Mouse (Mus musculus) cerebellum, adult 11-12 months (tissue): Measurements from ENCODE around the gene Far2.

Experiments
- DNase-seq: peaks from one replicate; pipeline ENCODE4 v3.0.0; 2022

Gene Far2

DNA sequence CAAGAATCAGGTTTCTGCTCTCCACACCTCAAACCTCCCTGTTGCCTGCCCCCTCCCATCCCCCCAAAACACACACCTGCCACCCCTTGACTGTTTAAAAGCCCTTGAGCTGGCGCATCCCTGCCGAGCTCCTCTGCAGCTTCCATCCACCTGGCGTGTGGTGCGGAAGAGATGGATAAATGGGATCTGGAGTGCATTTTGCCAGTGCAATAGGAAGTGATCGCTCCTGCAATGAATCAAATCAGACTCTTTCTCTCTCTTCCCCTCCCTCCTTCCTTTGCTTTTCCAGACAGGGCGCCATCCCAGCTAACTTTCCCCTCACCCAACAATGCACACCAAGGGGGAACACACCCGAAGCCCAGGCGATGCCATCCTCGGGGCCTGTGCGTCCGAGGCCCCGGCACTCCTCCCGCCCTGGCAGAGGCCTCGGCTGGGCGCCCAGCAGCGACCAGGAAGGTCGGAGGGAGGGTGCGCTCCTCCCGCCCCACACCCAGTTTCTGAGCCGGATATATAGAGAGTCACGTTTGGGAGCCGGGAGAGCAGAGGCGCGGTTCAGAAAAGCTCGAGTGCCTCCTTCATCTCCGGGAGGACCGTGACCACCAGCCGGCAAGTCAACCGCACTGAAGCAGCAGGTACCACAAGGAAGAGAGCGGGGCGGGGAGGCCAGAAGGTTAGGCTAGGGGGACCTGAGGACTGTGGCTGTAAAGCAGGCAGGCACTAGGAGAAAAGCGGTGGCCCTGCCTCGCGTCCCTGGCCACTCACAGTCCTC, at the start of gene Far2:
Gene Far2 (plus strand): TSS at position 379 of the 769 bp plus-strand sequence.
- peak; percentile 53 for DNase-seq

GRCm38 (mm10) chr6:148000483-148000882, 46.6 kb upstream of the Far2 start:
- DNase-seq: no peak

GRCm38 (mm10) chr6:148001071-148001470, 46.0 kb upstream of the Far2 start:
- DNase-seq: no peak

DNA sequence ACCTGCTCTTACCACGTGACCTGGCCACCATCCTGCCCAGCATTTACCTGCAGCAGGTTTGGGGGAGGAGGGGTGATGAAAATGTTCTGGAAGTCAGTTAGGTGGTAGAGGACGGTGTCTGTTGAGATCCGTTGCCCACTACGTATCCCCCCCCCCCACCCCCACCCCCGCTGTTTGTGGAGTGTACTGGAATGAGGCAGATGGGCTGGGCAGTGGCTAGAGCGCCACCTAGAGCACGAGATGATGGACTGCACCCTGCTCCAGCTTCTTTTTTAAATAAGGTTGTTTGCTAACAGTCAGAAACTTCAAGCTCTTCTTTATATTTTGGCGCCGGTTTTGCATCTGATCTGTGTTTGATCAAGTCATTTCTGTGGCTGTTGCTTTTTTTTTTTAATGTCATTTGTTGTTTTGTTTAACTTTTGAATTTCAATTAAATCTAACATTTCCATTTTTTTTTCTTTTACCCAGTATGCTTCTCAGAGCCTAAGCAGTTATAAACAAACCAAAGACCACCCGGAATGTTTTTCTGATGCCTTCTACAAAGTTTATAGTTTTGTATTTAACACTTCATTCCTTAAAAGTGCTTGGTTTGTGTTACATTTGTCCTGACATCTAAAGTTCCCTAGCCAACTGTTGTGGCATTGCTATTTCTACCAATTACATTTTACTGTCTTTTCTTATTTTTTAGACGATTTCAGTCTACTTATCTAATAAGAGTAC, 40.8 kb upstream of the Far2 start:
- no peak for DNase-seq

GRCm38 (mm10) chr6:148040759-148041158, 6.3 kb upstream of the Far2 start:
- DNase-seq: no peak

- DNase-seq: no peak
These were observed 560 bp downstream of the Far2 start for GRCm38 (mm10) chr6:148047650-148047988.

DNA sequence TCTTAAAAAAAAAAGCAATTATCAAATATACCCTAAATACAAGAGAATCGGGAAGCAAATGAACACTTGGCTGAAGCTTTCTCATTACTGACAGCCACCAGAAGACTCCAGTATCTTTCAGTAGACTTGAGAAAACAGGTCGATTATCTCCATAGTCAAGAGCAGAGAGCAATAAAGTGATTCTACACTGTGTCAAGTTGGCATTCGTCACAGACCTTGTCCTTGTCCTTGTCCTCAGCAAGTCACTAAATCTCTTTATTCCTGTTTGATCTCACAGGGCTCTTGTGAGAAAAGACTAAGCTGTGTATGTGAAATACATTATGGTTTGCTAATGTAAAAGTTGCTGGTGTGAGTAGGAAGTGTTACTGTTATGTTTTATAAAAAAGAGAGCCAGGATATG, 16.1 kb downstream of the Far2 start:
- DNase-seq: no peak

DNA sequence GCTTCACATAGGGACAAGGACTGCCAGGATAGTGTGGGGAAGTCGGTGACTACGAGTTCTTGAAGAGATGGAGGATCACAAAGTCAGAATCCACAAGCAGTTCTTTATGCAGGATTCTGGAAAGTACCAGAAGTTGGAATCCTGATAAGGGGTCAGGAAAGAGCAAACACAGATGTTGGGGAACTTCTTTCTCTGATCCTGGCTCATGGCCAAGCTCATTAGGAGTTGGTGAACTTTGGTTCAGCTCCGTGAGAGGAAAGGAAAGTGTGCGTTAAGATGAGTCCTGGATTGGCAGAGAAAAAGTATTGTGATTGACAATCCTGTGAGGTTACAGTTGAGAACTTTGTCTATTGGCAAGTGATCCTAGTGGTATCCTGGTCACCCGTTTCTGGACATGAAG, 19.2 kb downstream of the Far2 start:
- no peak for DNase-seq

DNA sequence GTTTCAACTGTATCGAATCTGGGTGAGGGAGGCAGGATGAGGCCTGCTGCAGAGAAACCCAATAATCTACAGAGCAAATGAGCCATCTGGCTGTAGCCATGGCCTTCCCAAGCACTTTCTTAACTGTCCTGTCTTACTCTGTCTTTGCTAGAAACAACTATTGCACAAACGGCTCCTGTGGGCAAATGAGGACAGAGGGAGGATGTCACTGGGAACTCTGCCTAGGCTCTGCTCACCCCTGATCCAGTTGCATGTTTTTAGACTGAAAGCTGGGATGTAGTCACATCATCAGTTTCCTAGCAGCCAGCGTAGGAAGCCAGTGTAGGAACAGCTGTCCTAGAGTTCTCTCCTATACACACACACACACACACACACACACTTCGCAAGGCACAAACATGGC, 21.7 kb downstream of the Far2 start:
- DNase-seq: no peak

DNA sequence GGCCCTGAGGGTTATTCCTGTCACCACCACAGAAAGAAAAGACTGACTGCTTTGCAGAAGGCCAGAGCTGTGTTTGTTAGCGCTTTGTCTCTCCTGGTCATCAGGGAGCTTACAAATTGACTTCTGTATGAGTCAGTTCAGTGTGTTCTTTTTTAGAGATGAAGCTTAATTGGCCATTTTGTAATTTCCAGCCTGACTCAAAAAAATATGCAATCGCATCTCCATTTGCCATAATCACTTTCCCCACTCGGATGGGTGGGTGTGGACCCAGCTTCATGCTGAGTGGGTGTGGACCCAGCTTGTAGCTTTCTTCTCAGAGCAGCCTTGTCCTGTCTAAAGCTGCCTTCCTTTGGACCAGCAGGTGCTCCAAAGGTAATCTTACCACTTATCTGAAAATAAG, 26.5 kb downstream of the Far2 start:
- no peak for DNase-seq

DNA sequence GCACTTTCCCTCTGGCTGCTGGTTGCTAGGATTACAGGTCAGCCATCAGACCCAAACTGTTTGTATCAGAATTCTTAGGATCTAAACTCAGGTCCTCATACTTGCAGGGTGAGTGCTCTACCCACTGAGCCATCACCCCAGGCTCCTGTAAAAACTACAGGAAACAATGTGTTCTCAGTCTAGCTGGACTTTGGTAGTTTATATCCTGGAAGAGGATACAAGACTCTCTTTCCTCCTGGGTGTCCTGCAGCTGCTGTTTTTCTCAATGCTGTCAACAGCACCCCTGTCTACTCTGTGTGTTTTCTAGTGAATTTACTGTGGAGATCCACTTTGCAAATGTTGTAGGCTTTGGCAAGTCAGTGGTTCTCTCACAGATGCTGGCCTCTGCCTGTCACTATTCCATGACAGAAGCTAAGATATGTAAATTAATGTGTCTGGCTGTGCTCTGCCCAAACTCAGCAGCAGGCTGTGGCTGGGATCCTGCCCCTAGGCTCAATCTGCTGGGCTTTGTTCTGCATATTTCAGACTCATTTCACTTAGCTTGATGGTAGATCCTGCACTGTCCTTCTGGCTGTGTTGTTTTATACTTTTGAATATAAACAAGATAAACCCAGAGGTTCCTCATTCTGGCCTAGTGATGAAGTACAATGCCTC, 27.3 kb downstream of the Far2 start:
- no peak for DNase-seq

DNA sequence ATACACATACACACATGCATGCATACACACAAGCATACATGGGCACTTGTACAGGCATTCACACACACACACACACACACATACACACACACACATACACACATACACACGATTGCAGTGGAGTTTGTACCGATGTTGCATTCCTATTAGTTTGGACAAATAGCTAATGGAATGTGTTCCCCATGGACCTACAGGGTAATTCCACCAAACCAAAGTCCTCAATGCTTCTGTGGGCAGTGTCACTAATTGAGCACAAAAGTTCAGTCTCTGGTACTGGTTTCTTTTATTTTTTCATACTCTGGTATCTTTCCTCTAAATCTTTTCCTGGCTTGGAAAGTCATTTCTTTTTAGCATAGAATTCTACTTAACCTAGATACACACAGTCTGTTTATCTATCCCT, 36.8 kb downstream of the Far2 start:
- DNase-seq: no peak

- no peak for DNase-seq
These were observed 37.3 kb downstream of the Far2 start for GRCm38 (mm10) chr6:148084403-148084802.

- no peak for DNase-seq
These were observed 50.0 kb downstream of the Far2 start for GRCm38 (mm10) chr6:148097039-148097438.

GRCm38 (mm10) chr6:148101977-148102376, 54.9 kb downstream of the Far2 start:
- no peak for DNase-seq

DNA sequence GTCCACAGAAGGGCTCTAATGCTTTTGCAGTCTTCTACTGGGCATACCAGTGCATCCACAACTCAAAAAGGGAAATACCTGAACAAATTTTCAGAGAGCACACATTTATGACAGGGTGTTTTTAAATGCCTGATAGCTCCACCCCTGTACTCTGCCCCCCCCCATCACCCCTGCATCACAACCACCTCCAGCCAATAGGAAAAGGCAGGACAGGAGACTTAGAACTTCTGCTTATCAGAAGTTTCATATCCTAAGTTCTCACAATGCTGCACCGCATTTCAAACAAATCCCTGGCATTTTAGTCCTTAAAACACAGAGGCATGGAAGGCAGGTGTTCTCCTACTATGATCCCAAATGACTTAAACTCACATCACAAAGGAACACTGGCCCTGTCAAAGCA, 55.4 kb downstream of the Far2 start:
- DNase-seq: no peak

- no peak for DNase-seq
These were observed 57.2 kb downstream of the Far2 start for GRCm38 (mm10) chr6:148104212-148104611.

DNA sequence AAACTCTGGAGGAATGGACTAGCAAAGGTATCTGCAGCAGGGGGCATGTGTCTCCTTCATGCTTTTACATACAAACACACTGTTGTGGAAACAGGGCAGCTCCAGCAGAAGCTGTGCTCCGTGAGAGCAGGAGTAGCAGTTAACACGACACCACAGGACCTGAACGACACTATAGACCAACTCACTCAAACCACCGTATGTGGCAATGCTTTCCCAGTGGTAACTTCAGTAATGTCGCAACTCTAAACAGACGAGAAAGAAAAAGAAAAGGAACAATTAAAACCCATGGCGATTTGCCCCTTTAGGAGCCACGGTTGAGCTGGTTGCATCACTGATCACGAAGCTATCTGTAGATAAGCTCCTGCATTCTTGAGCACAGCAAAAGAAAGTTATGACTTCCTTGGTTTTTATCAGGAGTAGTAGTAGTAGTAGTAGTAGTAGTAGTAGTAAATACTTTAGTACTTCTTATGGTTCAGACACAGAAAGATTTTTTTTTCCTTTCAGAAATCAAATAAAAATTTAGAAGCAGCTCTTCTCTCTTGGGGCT, 58.7 kb downstream of the Far2 start:
- DNase-seq: no peak

DNA sequence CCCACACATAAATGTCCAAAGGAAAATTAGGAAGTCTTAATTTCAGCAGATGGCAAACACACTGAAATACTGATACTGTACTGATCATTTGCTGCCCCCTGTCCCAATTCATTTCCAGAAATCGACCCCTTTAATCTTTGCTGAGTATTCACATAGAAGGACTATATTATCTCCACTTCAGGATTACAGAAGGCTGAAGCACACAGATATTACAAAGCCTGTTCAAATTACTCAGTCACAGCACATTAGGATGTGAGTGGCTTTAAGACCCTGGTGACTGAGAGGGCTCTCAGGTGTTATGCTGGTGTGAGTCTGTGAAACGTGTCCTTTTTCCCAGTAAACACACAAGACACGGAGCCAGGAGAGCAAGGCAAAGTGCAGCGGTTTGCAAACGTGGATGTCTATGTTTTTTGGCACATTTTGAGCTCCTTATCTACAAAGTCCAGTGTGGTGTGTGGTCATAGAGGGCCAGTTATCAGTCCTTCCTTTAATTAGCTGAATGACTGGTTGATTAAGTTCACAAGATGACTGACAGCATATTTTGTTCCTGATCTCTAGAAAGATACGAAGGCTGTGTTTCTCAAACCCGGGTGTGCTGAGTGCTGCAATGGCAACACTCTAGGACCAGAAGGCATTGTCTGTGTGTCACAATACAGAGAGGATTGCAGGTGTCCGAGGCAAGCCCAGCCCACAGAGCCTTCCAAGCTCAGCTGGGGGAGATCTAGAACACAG, 61.8 kb downstream of the Far2 start:
- no peak for DNase-seq

DNA sequence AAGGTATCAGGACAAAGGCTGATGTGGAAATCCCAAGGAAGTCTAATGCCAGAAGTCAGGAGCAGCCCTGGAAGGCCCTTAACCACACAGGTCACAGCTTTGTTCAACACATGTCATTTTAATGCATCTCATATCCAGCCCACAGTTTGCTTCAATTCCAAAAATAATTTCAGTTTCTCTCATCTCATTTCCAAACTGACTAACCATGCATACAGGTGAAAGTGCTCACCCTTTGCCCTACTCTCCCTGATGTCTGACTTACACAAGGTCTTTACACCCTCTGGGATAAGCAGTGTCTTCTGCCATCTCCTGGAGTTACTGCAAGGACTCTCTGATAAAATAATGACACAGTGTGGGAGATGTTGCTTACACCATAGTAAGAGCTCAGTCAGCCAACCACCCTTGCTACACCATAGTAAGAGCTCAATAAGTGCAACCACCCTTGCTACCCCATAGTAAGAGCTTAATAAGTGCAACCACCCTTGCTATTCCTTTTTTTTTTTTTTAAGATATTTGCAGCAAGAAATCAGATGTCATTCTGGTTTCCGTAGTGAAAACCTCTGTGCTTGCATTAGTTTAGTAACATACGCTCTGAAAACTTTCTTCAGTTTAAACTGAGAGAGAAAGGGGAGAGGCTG, 64.1 kb downstream of the Far2 start:
- DNase-seq: no peak

DNA sequence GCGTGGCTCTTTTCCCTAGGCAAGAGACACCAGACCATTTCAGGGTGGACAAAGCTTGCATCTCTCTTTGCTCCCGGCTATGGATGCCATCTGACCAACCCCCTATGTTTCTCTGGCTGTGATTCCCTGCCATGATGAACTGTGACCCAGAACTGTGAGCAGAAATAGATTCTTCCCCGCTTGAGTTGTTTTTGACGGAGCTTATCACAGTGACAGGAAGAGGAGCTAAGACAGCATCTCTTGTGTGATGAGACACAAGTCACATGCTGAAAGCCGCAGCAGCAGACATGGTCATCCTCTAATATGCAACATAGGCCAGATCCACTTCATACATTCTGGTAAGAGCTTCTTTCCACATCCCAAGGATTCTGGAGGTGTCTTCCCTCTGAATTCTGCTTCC, 69.3 kb downstream of the Far2 start:
- no peak for DNase-seq

DNA sequence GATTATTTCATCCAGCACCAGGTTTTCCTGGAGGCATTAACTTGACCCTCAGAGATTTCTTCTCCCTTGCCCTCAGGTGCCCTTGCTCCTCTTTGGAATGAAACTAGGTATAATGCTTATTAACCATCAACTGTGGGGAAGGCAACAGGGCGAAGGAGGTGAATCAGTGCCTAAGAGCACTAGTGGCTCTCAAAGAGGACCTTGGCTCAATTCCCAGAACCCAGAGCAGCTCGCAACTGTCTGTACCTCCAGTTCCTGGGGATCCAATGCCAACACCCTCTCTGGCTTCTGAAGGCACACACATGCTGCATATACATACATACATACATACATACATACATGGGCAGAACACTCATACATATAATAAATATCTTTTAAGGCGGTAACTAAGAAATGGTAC, 69.8 kb downstream of the Far2 start:
- DNase-seq: no peak

- no peak for DNase-seq
These were observed 70.6 kb downstream of the Far2 start for GRCm38 (mm10) chr6:148117696-148118095.
